Mouse (Mus musculus) E14TG2a.4 (cell line): ENCODE measurements around the gene Gm12790.
"Not testable (repeated sequence)": the region's sequence is repeated elsewhere in the genome, so short reads cannot be mapped to it uniquely, and the experiment has no call there.

Source experiments
- CTCF ChIP-seq: conservative IDR thresholded peaks from 2 replicates; pipeline ENCODE4 v1.5.1; 2014; ENCODE audit warnings: low read length
- NANOG ChIP-seq: IDR thresholded peaks from 2 replicates; pipeline ENCODE4 v1.6.1; 2014; ENCODE audit warnings: borderline replicate concordance, low read length, mixed read lengths

DNA sequence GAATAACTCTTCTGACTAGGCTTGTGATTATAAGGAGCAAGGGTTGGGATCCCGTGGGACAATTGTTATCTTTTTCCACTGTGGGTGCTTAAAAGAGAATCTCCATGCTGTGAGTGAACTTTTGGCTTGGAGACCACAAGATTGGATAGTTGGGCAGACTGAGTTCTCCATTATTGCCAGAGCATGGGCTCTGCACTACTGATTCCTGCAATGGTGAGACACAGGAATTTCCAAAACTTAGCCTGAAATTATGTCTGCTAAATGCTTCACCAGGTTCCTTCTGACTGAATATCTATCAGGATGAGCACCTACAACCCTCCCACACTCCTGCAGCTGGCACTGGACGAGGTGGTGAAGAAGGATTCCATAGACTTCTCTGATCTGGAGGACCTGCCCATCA, 40.7 kb downstream of the Gm12790 start, which contains the start of gene Gm12794:
- not testable (repeated sequence) for TF ChIP-seq CTCF, NANOG
